Mouse (Mus musculus): ENCODE measurements around the gene Stk39. TPM values are rescaled to one million over a fixed set of nuclear protein-coding genes. Genes with fewer than 3 reads are reported as not detected.

Stk39 gene
- polyA plus RNA-seq, 1 experiment, result not detected

GRCm38 (mm10) chr2:68288106-68288505 lies 184.0 kb downstream of the Stk39 start:
- peaks cover 3% of the 10 kb centered on the region for H3K4me1 ChIP-seq (ENCODE audit: control insufficient read depth, insufficient read depth, low read length)
- WGBS, result 87% methylated on average over 10 of the region's 10 CpGs
- TF ChIP-seq CTCF (IDR thresholded peaks at IDR 0.05; ENCODE audit: insufficient read depth, low read depth, low read length), result no peak
- no peak overlapping the region for H3K4me3 ChIP-seq (ENCODE audit: insufficient read depth, low read depth, low read length)
- H3K27ac ChIP-seq (ENCODE audit: insufficient read depth, low read depth, low read length), result no peak overlapping the region

- no peak for TF ChIP-seq CTCF (IDR thresholded peaks at IDR 0.05; ENCODE audit: insufficient read depth, low read depth, low read length)
- TF ChIP-seq POLR2A (IDR thresholded peaks at IDR 0.05; ENCODE audit: insufficient read depth, low read depth, low read length), result no peak
- Histone ChIP-seq H3K27ac (ENCODE audit: insufficient read depth, low read depth, low read length) (no peak overlapping the region), H3K4me3 (ENCODE audit: insufficient read depth, low read depth, low read length) (no peak overlapping the region), H3K4me1 (ENCODE audit: control insufficient read depth, insufficient read depth, low read length) (peaks cover 3% of the 10 kb centered on the region; the same call in 1 of the 2 replicates)
- WGBS, result 68% methylated on average over 2 of the region's 2 CpGs
These were observed 187.7 kb downstream of the Stk39 start for GRCm38 (mm10) chr2:68284391-68284790.

- peak overlapping the region; percentile 13; the same call in 1 of the 2 replicates for H3K27ac ChIP-seq (ENCODE audit: insufficient read depth, low read depth, low read length)
- TF ChIP-seq POLR2A (IDR thresholded peaks at IDR 0.05; ENCODE audit: insufficient read depth, low read depth, low read length), result no peak
- TF ChIP-seq CTCF (IDR thresholded peaks at IDR 0.05; ENCODE audit: insufficient read depth, low read depth, low read length), result no peak
- H3K4me1 ChIP-seq (ENCODE audit: control insufficient read depth, insufficient read depth, low read length), result peaks cover 3% of the 10 kb centered on the region; the same call in 1 of the 2 replicates
- H3K4me3 ChIP-seq (ENCODE audit: insufficient read depth, low read depth, low read length), result no peak overlapping the region
- WGBS, result 58% methylated on average over 6 of the region's 6 CpGs
These were observed 189.0 kb downstream of the Stk39 start for GRCm38 (mm10) chr2:68283021-68283548.

GRCm38 (mm10) chr2:68281575-68281974 lies 190.5 kb downstream of the Stk39 start:
- Histone ChIP-seq H3K4me1 (ENCODE audit: control insufficient read depth, insufficient read depth, low read length) (peaks cover 3% of the 10 kb centered on the region; the same call in 1 of the 2 replicates), H3K4me3 (ENCODE audit: insufficient read depth, low read depth, low read length) (no peak overlapping the region), H3K27ac (ENCODE audit: insufficient read depth, low read depth, low read length) (no peak overlapping the region)
- 69% methylated on average over 3 of the region's 3 CpGs for WGBS
- TF ChIP-seq CTCF (IDR thresholded peaks at IDR 0.05; ENCODE audit: insufficient read depth, low read depth, low read length) (no peak), POLR2A (IDR thresholded peaks at IDR 0.05; ENCODE audit: insufficient read depth, low read depth, low read length) (no peak)

- TF ChIP-seq CTCF (IDR thresholded peaks at IDR 0.05; ENCODE audit: insufficient read depth, low read depth, low read length), result no peak
- TF ChIP-seq POLR2A (IDR thresholded peaks at IDR 0.05; ENCODE audit: insufficient read depth, low read depth, low read length), result no peak
- 57% methylated on average over 4 of the region's 4 CpGs for WGBS
- H3K4me1 ChIP-seq (ENCODE audit: control insufficient read depth, insufficient read depth, low read length), result no peaks in the 10 kb centered on the region; the same call in 1 of the 2 replicates
These were observed 200.8 kb downstream of the Stk39 start for GRCm38 (mm10) chr2:68271301-68271700.

GRCm38 (mm10) chr2:68270836-68271235 lies 201.2 kb downstream of the Stk39 start:
- Histone ChIP-seq H3K4me3 (ENCODE audit: insufficient read depth, low read depth, low read length) (no peak overlapping the region), H3K4me1 (ENCODE audit: control insufficient read depth, insufficient read depth, low read length) (no peaks in the 10 kb centered on the region; the same call in 1 of the 2 replicates), H3K27ac (ENCODE audit: insufficient read depth, low read depth, low read length) (no peak overlapping the region)
- WGBS, result 73% methylated on average over 6 of the region's 6 CpGs
- TF ChIP-seq CTCF (IDR thresholded peaks at IDR 0.05; ENCODE audit: insufficient read depth, low read depth, low read length) (no peak), POLR2A (IDR thresholded peaks at IDR 0.05; ENCODE audit: insufficient read depth, low read depth, low read length) (no peak)

More at GRCm38 (mm10) chr2:68271301-68271700, 200.8 kb downstream of the Stk39 start:
- Histone ChIP-seq H3K27ac (ENCODE audit: insufficient read depth, low read depth, low read length) (no peak overlapping the region), H3K4me3 (ENCODE audit: insufficient read depth, low read depth, low read length) (no peak overlapping the region)

- Histone ChIP-seq H3K4me3 (ENCODE audit: insufficient read depth, low read depth, low read length) (no peak overlapping the region), H3K4me1 (ENCODE audit: control insufficient read depth, insufficient read depth, low read length) (no peaks in the 10 kb centered on the region; the same call in 1 of the 2 replicates), H3K27ac (ENCODE audit: insufficient read depth, low read depth, low read length) (no peak overlapping the region)
- no peak for TF ChIP-seq POLR2A (IDR thresholded peaks at IDR 0.05; ENCODE audit: insufficient read depth, low read depth, low read length)
- TF ChIP-seq CTCF (IDR thresholded peaks at IDR 0.05; ENCODE audit: insufficient read depth, low read depth, low read length), result no peak
- 93% methylated on average over 4 of the region's 4 CpGs for WGBS
These were observed 202.4 kb downstream of the Stk39 start for GRCm38 (mm10) chr2:68269646-68270045.

GRCm38 (mm10) chr2:68264826-68265225 lies 207.2 kb downstream of the Stk39 start:
- no peak overlapping the region for H3K4me3 ChIP-seq (ENCODE audit: insufficient read depth, low read depth, low read length)
- 70% methylated on average over 5 of the region's 5 CpGs for WGBS
- TF ChIP-seq POLR2A (IDR thresholded peaks at IDR 0.05; ENCODE audit: insufficient read depth, low read depth, low read length), result no peak
- no peak for TF ChIP-seq CTCF (IDR thresholded peaks at IDR 0.05; ENCODE audit: insufficient read depth, low read depth, low read length)
- no peaks in the 10 kb centered on the region for H3K4me1 ChIP-seq (ENCODE audit: control insufficient read depth, insufficient read depth, low read length)
- no peak overlapping the region for H3K27ac ChIP-seq (ENCODE audit: insufficient read depth, low read depth, low read length)

- Histone ChIP-seq H3K4me3 (ENCODE audit: insufficient read depth, low read depth, low read length) (no peak overlapping the region), H3K27ac (ENCODE audit: insufficient read depth, low read depth, low read length) (no peak overlapping the region), H3K4me1 (ENCODE audit: control insufficient read depth, insufficient read depth, low read length) (0 out of 2 replicates have a peak, but pooled peaks cover 2% of the 10 kb centered on the region)
- 96% methylated on average over 2 of the region's 2 CpGs for WGBS
- TF ChIP-seq POLR2A (IDR thresholded peaks at IDR 0.05; ENCODE audit: insufficient read depth, low read depth, low read length) (no peak), CTCF (IDR thresholded peaks at IDR 0.05; ENCODE audit: insufficient read depth, low read depth, low read length) (no peak)
These were observed 211.2 kb downstream of the Stk39 start for GRCm38 (mm10) chr2:68260911-68261310.

Measured in olfactory bulb, adult 2 months (tissue).